Mouse (Mus musculus) lung, adult 2 months (tissue): ENCODE measurements around the gene Zbtb20.

Experiments
- CTCF ChIP-seq: fragments of 200-500 bp; IDR thresholded peaks from 2 replicates; pipeline ENCODE4 v1.5.1; 2011; ENCODE audit warnings: mild to moderate bottlenecking, low read length, control low read depth; ENCODE audit not compliant: insufficient read depth
- POLR2A ChIP-seq: fragments of 200-500 bp; IDR thresholded peaks from 2 replicates; pipeline ENCODE4 v1.6.1; 2011; ENCODE audit warnings: low read depth, mild to moderate bottlenecking, control low read depth, low read length, borderline replicate concordance; ENCODE audit errors: extremely low read depth

GRCm38 (mm10) chr16:43430030-43430429 is 554.3 kb downstream of the Zbtb20 start:
- no peak for TF ChIP-seq CTCF
- no peak for TF ChIP-seq POLR2A
